Mouse (Mus musculus) left cerebral cortex, adult 2 months (tissue): Measurements from ENCODE around the gene Tenm4. TPM values are rescaled to one million over a fixed set of nuclear protein-coding genes. Genes with fewer than 3 reads are reported as not detected.

Experiments used
- DNase-seq, 2 experiments: peaks; one replicate each; pipeline ENCODE4 v3.0.0; 2021 to 2022; ENCODE audit warnings: low spot score in 2 of 2, mixed read lengths in 1 of 2; ENCODE audit errors: extremely low spot score in 1 of 2
- H3K27ac ChIP-seq: fragments of 200-600 bp; 2 replicates; pipeline ENCODE4 v1.8.1; 2022
- H3K4me3 ChIP-seq: fragments of 200-600 bp; 2 replicates; pipeline ENCODE4 v1.8.1; 2022
- CTCF ChIP-seq: fragments of 200-600 bp; IDR thresholded peaks from 2 replicates; pipeline ENCODE4 v1.8.1; 2022; ENCODE audit warnings: antibody characterized with exemption, mild to moderate bottlenecking, moderate library complexity
- intact Hi-C: fragments of 180-260 bp; cut with DNase I; formaldehyde crosslinking; loops from one replicate; pipeline ENCODE4 v1.15.1; 2025
- total RNA-seq, 2 experiments: library from RNA; stranded (reverse); gene quantifications; 2 replicates each; pipeline ENCODE4 v1.2.3; 2021

Gene Tenm4
- total RNA-seq, 2 experiments from 2014 or later: 158 to 160 TPM

DNA sequence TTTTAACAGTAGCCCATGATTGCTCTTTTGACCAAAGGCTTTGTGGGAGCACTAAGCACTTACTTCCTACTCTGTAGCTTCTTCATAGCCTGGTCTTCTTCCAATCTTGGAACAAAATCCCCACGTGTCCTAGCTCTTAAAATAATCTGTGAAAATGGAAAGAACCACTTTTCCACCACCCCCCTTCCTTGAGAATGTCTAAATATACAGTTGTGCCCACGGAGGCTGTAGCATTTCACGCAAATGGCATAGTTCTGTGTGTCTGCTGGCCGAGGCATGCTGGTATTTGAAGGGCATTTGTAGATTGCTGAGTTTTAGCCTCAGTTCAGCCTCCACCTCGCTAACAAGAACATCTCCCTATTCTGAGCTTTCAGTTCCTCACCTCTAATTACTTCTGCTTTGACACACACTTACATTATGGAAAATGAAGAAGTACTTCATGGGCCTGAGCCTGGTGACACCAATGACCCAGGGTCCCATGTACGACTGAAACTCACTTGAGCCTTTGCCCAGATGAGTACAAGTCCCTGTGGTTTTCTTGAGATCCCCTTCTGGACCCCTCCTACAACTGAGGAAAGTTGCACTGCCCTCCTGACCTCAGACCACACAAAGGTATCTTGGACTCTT is 306.1 kb downstream of the Tenm4 start:
- Histone ChIP-seq H3K27ac (peak overlapping the region; percentile 32; the same call in 1 of the 2 replicates), H3K4me3 (no peak overlapping the region)
- no peak for DNase-seq
- TF ChIP-seq CTCF: no peak
- intact Hi-C loops: loop anchor here (5.0 kb wide), 1 partner anchor 265 kb away; no protein-coding TSS in a partner anchor

- intact Hi-C loops: loop anchor here (5.0 kb wide), 1 partner anchor 267 kb away; no protein-coding TSS in a partner anchor
- Histone ChIP-seq H3K27ac (no peak overlapping the region), H3K4me3 (no peak overlapping the region)
- TF ChIP-seq CTCF: no peak
- no peak for DNase-seq
These were observed 308.1 kb downstream of the Tenm4 start for GRCm38 (mm10) chr7:96479139-96479538.

DNA sequence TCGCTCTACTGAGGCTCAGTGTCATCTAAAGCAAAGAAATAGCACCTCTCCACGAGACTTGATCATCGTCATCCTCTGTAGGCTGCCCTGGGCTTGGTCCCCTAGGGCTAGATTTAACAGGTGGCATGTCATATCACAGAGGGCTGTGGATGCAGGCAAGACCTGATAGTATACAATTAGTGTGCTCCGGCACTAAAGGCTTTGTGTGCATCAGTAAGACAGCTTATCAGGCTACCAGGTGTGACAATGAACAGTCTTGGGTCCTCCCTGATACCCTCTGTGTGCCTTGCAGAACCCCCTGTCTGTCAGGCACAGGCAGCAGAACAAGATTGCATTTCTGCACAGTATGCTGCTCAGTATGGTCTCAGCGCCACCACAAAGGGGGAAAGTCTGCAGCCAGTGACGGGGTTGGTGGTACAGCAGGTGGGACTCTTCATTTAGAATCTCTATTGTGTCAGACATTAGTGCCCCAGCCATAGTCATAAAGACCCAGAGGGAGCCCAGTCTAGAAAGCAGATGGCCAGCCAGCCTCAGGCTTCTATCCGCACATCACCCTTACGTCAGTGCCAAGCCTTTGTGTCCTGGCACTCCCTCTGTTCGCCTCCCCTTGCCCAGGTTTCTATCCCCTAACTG is 309.4 kb downstream of the Tenm4 start:
- Histone ChIP-seq H3K27ac (no peak overlapping the region), H3K4me3 (no peak overlapping the region)
- intact Hi-C loops: no loop called here

GRCm38 (mm10) chr7:96482953-96483352 is 311.9 kb downstream of the Tenm4 start:
- TF ChIP-seq CTCF: no peak
- DNase-seq: no peak
- intact Hi-C loops: no loop called here
- H3K4me3 ChIP-seq: no peak overlapping the region
- no peak overlapping the region for H3K27ac ChIP-seq

More for the DNA sequence above, 309.4 kb downstream of the Tenm4 start:
- no peak for TF ChIP-seq CTCF
- DNase-seq: no peak

- peak overlapping the region; percentile 40; the same call in 1 of the 2 replicates for H3K27ac ChIP-seq
- intact Hi-C loops: no loop called here
- no peak for TF ChIP-seq CTCF
- no peak for DNase-seq
- H3K4me3 ChIP-seq: no peak overlapping the region
These were observed 313.0 kb downstream of the Tenm4 start for GRCm38 (mm10) chr7:96484006-96484581.

GRCm38 (mm10) chr7:96489348-96490076 is 318.5 kb downstream of the Tenm4 start:
- TF ChIP-seq CTCF: no peak
- DNase-seq: no peak
- H3K27ac ChIP-seq: no peak overlapping the region
- no peak overlapping the region for H3K4me3 ChIP-seq
- intact Hi-C loops: no loop called here

DNA sequence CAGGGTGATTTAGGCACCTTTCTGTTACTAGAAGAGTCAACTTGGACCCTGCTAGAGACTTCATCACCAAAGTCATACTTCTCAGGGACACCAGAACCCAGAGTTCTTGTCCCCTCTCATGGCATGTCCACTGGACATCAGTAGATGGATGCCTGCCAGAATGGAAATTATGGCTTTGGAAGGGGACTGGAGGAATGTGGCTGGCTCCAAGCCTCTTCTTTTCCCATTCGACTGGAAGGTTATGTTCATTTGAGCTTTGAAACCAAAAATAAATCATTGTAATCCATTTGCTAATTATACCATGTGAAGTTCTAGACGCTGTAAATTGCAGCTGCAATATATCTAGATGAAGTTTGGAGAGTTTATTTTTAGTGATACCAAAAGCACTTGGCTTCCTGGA is 320.9 kb downstream of the Tenm4 start:
- no peak overlapping the region for H3K4me3 ChIP-seq
- DNase-seq: no peak
- intact Hi-C loops: no loop called here
- no peak overlapping the region for H3K27ac ChIP-seq
- TF ChIP-seq CTCF: no peak

DNA sequence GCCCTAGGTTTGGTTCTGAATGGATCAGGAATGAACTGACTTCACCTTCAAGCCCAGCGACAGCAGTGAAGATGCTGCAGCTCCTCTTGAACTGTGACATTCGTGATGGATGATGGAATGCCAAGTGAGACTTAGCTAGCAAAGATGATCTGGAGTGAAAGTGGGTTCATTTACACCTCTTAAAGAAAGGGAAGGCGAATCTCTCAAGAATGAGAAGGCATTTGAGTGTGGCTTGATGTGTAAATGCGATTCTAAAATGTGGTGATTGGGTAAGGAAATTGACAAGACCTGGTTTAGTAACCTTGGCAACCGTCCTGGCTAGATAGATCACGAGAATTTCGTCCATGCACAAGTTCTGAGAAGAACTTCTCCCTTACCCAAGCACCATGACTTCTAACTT is 321.6 kb downstream of the Tenm4 start:
- intact Hi-C loops: no loop called here
- no peak for DNase-seq
- Histone ChIP-seq H3K4me3 (no peak overlapping the region), H3K27ac (no peak overlapping the region)
- TF ChIP-seq CTCF: no peak

DNA sequence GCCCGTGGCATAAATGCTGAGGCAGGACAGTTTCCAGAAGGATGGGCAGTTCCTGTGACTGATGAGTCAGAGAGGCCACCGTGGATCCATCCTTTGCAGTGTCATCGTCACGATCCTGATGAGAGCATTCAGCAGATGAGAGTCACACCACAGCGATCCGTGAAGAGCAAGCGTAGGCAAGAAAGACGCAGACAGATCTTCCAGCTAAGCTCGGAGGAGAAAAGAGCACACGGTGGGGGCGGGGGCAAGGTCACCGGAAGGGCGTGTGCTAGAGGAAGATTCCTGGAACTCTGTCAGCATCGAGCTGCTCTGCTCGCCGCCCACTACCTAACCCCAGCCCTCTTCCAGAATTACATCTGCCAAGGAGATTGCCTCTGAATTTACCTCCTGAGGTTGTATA is 323.0 kb downstream of the Tenm4 start:
- Histone ChIP-seq H3K4me3 (no peak overlapping the region), H3K27ac (no peak overlapping the region)
- peak in 1 of 2 experiments; percentile 45 for DNase-seq
- intact Hi-C loops: no loop called here
- TF ChIP-seq CTCF: no peak

DNA sequence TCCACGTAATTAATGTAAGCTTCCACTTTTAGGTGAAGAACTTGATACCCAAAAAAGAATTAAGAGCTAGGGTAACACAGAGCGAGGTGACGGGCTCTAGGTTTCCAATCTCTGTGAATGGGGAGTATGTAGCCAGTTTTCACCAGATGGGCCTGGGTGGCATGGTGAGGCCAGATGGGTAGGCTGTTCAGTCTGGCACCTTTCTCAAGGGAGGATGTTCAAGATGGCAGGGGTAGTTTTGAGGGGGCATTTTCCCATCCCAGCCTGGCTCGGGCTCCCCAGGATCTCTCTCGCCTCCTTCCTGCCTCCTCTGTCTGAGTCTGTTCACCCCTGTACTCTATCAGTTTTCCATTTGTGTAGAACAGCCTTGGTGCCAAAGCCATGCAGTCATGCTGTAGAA is 329.1 kb downstream of the Tenm4 start:
- DNase-seq: no peak

GRCm38 (mm10) chr7:96500797-96501196 is 329.8 kb downstream of the Tenm4 start:
- intact Hi-C loops: no loop called here
- DNase-seq: peak in 1 of 2 experiments; percentile 40

More for the DNA sequence above, 329.1 kb downstream of the Tenm4 start:
- intact Hi-C loops: no loop called here
- no peak for TF ChIP-seq CTCF
- no peak overlapping the region for H3K4me3 ChIP-seq
- no peak overlapping the region for H3K27ac ChIP-seq

More at GRCm38 (mm10) chr7:96500797-96501196, 329.8 kb downstream of the Tenm4 start:
- no peak overlapping the region; the same call in 1 of the 2 replicates for H3K27ac ChIP-seq
- H3K4me3 ChIP-seq: no peak overlapping the region
- TF ChIP-seq CTCF: no peak
